Mouse (Mus musculus): ENCODE data around the gene Ccl6.

Gene Ccl6

DNA sequence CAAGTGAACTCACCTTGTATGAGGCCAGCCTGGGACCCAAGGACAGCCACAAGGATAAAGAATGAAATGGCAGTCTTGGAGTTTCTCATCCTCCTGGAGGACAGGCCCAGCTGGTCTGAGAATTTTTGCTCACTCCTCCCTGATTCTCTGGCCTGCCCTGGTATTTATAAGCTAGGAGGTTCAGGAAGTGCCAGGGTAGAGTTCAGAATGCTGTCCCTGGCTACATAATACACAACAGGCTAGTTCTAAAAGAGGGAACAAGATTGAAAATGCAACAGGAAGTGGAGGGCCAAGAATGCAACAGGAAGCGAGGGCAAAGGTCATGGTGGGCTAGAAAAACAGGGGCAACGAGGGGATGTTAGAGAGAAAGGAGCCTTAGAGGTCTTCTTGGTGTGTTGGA lies at the start of gene Ccl6:
Gene Ccl6 (minus strand): TSS at position 235 of the 400 bp plus-strand sequence.
- DNase-seq = peak in 1 of 2 experiments; percentile 16

GRCm38 (mm10) chr11:83641216-83641615 lies 48.3 kb upstream of the Ccl6 start:
- DNase-seq = no peak

DNA sequence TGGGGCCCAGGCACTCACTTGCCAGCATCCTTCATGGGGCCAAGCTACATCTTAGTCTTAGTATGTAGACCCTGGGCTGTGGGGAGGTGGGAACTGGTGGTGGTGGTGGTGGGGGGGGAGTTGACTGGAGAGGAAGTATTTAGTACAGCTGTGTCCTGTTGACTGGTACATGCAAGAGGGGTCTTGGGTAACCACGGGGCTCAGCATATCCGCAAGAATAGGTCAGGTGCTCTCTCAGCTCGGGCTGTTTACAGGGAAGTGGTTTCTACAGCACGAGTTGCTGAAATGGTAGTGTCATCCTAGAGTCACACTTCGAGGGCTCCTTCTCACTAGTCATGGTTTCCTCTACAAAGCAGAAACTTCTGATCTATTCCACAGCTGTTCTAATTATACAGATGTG lies 47.3 kb upstream of the Ccl6 start:
- DNase-seq = no peak

- DNase-seq = peak in 1 of 2 experiments; percentile 18
These were observed 46.6 kb upstream of the Ccl6 start for GRCm38 (mm10) chr11:83639533-83639932.

DNA sequence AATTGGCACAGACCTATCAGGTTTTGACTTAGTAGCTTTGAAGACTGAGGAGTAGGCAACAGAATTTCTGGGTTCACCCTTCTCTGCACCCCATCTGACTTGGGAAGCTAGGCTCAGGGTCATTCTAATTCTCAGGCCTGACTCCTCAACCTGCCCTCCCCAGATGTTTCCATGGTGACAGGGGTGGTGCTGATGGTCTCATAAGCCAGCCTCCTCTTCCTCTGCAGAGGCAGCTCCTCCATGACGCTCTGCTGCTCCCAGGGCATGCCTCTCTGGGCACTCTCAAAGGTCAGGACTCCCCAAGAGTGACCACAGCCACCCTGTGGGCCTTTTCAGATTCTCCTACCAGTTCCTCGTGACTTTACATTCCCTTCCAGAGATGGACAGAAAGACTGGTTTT lies 46.0 kb upstream of the Ccl6 start:
- no peak for DNase-seq

GRCm38 (mm10) chr11:83636742-83637235 lies 43.9 kb upstream of the Ccl6 start:
- DNase-seq = no peak

GRCm38 (mm10) chr11:83634898-83635297 lies 42.0 kb upstream of the Ccl6 start:
- DNase-seq = no peak

- no peak for DNase-seq
These were observed 41.5 kb upstream of the Ccl6 start for GRCm38 (mm10) chr11:83634425-83634824.

DNA sequence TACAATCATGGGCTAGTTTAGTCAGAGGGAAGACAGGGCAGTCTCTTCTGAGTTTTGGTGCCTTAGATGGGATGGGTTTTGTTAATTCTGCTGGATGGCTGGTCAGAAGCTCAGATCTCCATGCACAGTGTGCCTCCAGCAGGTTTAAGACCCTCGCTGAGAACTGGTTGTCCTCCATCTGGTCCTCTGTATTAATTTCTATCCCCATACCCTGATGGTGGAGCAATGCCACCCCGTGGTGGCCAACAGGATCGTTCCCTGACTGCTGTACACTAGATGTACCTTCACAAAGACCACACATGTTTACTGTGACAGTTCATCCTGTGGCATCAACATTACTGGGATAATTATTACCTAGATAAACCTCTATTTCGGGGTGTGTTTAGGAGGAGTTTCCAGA lies 39.9 kb upstream of the Ccl6 start:
- peak; percentile 29 to 41 for DNase-seq

DNA sequence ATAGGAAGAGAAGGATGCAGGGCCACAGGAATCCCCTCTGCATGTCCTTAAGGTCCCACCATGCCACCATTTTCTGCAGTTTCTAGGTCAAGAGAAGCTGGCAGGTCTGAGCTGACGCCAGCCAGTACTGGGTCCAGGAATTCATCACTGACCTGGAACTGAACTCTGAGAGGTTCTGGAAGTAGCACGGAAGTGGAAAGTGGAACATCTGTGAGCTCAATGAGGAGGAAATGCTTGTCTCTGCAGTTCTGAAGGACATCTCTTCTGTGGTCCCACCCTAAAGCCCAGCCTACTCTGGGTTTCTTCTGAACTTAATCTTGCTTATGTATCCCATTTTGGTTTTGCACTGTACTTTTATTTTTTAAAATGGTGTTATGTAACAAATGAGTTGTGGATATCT lies 38.2 kb upstream of the Ccl6 start:
- DNase-seq = no peak

DNA sequence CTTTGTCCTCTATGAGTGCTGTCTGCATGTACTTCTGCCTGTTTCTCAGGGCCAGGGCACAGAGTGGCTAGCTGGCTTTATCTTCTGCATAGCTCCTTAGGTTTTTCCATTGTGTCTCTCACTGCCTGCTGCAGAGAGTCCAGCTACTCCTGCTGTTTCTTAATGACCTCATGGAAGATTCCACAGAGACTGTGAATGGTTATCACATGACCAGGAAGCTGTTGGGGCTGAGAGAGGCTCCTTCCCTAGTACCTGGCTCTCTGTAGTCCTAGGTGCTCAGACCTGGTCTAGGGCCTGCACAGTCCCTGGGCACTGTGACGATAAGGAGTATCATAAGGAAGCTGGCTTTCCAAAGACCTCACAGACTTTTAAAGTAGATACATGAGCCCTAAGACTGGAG lies 37.7 kb upstream of the Ccl6 start:
- DNase-seq = no peak

GRCm38 (mm10) chr11:83628808-83629207 lies 35.9 kb upstream of the Ccl6 start:
- DNase-seq = no peak

GRCm38 (mm10) chr11:83623586-83623985 lies 30.7 kb upstream of the Ccl6 start:
- DNase-seq = no peak

DNA sequence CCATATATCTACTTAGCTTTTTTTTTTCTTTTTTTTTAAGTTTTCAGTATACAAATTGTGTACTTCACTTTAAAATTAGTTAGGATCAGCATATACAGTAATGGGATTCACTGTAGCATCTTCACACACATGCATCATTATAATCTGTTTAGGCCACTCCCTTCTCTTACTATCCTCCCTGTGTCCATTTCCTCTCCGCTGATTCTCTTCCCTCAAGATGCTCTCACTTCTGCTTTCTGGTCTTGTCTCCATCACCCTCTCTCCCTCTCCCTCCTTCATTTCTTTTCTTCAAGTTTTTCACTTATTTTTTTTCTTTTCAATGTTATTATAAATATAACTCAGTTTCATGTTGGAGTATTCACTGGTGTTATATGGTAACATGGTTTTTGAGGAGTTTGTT lies 26.1 kb upstream of the Ccl6 start:
- DNase-seq = no peak

DNA sequence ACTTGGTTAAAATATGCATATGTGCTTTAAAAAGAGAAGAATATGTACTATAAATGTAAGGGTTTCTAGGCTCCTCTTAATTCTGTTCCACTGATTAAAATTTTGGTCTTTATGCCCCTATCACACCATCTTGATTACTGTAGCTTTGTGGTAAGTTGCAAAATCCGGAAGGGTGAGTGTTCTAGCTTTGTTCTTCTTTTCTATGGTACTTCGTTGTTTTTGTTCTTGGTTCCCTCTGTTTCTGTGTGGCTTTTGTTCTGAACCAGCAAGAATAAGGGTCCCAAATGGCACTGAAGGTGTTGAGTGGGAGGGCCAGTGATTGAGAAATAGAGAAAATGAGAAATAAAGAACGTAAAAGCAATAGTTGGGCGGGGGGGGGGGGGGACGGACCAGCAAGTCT lies 25.4 kb upstream of the Ccl6 start:
- no peak for DNase-seq

DNA sequence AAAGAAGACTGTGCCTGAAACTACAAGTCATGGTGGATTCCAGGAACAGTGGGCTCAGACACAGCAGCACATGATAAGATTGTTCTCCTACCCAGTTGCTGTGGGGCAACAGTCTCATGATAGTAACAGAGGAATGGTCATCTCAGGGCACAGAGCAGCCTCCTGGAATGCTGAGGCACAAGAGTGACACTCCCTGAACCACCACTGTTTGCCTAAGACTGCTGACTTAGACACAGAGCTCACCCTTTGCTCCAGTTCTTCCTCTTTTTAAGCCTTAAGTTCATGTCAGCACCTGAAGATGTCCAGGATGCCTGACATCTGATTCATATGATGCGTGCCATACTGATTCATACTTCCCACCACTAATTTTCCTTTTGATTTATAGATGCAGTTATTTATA lies 23.7 kb upstream of the Ccl6 start:
- DNase-seq = no peak

DNA sequence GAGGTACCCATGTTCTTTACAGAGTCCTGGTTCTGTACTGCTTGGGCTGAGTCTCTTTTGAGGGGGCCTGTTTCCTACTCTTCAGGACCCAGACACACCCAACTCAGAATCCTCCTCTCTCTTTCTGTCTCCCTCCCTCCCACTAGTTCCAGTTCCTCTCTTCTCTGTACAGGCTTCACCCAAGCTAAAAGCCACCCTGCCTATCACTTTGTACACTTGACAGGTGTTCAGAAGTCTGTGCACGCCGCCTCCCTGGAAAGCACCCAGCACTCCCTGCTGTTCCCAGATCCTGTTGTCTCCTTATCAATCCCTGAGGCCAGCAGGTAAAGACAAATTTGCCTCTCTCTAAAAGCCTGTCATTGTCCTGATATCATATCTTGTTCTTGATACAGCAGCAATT lies 18.0 kb upstream of the Ccl6 start:
- DNase-seq = no peak

- DNase-seq = no peak
These were observed 13.5 kb upstream of the Ccl6 start for GRCm38 (mm10) chr11:83606396-83606795.

GRCm38 (mm10) chr11:83605535-83605934 lies 12.6 kb upstream of the Ccl6 start:
- DNase-seq = no peak

- no peak for DNase-seq
These were observed 11.8 kb upstream of the Ccl6 start for GRCm38 (mm10) chr11:83604698-83605097.

- DNase-seq = no peak
These were observed 10.5 kb upstream of the Ccl6 start for GRCm38 (mm10) chr11:83603399-83603798.

GRCm38 (mm10) chr11:83600576-83600975 lies 7.7 kb upstream of the Ccl6 start:
- no peak for DNase-seq

DNA sequence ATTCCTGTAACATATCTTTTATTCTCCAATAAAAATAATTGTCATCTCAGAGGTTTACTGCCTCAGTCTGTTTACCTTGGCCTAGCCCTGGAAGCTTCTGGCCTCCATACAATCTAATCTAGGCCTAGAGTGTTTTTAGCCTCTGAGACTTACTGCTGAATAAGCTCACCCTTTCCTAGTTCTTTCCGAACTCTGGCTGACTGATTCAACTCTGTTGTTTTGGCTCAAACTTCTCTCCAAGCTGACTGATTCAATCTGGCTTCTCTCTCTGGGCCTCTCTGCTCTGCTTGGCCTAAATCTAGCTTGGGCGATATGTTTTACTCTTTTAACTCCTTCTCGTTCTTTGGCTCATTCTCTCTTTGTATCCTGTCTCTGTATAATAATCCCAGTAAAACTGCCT lies 6.1 kb upstream of the Ccl6 start:
- DNase-seq = no peak

GRCm38 (mm10) chr11:83598207-83598837 lies 5.4 kb upstream of the Ccl6 start:
- no peak for DNase-seq

- no peak for DNase-seq
These were observed 4.9 kb upstream of the Ccl6 start for GRCm38 (mm10) chr11:83597796-83598195.

All from kidney, postnatal 4 days (tissue).